Mouse (Mus musculus) bone marrow macrophage, adult 2 months (primary cell): ENCODE results near the gene Lrrn1.

ENCODE experiments used
- CTCF ChIP-seq: IDR thresholded peaks from 2 replicates; pipeline ENCODE4 v1.5.1; 2012; ENCODE audit warnings: low read depth, mild to moderate bottlenecking, low read length, moderate library complexity
- POLR2A ChIP-seq: IDR thresholded peaks from 2 replicates; pipeline ENCODE4 v1.6.1; 2012; ENCODE audit warnings: mild to moderate bottlenecking, low read depth, low read length, borderline replicate concordance

- no peak for TF ChIP-seq CTCF
- TF ChIP-seq POLR2A = no peak
Observed at GRCm38 (mm10) chr6:107531526-107532080, 2.0 kb downstream of the Lrrn1 start.
